Mouse (Mus musculus): ENCODE data around the gene Oprm1.

Oprm1 gene

DNA sequence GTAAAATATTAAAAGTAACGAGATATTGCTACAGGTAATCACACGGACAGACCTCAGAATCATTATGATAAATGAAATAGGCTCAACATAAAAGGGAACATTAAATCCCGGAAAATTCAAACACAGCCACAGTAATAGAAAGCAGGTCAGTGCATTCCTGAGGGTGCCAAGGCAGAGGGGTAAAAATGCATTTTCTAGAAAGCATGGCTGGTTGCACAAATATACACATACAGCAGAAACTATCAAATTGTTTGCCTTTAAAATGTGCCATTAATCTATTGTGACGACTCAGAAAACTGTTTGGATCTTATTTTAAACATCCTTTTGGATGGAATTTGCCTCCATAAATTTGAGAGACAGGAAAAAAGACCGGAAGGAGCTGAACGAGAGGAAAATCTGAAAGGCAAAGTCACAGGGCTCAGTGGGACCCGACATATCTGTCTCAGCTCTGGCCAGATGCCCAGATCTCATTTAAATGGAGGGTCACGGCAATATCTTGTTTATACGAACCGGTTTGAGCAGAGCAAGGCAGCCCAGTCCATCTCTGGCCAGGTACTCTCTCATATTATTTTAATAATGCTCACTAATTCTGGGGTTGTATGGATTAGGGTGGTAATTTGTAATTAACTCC is 289.1 kb downstream of the Oprm1 start:
- DNase-seq (ENCODE audit: low spot score) = no peak

DNA sequence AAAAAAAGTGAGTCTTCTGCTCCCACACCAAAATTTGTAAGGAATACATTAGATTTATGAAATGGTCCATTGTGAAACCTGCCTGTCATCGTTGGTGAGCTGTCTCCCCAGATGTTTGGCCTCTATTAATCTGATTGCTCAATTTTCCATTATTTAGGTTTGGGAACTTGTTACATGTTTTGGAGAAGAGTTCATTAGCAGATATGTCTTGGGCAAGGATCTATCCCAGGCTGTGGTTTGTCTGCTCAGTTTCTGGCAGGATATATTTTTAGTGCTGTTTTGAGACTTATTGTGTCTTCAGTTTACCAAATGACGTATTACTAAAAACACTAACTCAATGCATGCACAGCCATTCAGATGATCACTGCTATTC is 289.6 kb downstream of the Oprm1 start:
- DNase-seq (ENCODE audit: low spot score) = no peak

DNA sequence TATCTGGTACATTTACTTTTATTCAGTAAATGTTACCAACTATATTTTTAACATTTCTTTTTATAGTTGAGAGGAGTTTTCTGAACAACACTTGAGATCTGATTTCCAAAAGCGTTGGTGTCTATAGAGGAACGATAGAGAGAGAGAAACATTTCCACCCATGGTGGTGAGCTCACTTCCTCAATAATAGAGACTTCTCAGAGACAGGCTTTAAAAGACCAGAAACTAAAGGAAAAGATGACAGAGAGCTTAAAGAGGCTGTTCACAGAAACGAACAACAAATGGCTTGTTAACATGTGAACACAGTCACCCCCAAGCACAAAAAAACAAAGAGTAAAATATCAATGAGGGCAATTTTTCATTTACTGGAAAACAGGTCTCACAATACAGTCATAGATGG is 291.6 kb downstream of the Oprm1 start:
- no peak for DNase-seq (ENCODE audit: low spot score)

DNA sequence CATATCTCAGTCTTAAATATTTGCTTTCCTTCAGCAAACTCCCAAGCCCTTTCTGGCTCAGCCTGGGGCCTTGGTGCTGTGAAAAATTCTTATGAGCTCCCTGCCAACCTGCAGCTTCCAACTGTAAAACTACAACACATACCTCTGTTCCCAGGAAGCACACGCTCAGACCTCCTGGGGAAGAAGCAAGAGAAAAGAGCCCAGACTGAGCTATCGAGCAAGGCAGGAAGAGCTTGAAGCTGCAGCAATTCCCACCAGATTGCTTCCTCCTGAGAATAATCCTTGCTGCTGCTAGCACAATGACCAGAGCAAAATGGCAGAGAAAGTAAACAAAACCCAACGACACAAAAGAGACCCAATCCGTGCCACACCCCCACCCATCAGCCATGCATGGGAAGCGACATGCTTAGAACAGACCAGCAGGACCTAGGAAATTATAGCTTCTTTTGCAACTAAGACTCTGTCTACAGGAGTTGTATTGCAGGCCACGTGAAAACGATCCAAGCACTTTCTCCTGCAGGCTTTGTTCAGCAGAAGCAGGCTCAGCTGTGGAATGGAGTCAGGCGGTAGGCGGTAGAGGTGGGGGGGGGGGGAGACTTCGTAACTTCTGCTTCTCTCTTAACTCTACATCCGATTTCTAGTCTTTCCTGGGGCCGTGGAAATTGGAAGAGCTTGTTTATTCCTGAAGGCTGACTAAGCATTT is 294.2 kb downstream of the Oprm1 start, which contains the start of gene Ipcef1:
Gene Ipcef1, minus strand, starts transcription at position 164 of the 703 bp plus-strand sequence.
- peak; percentile 42 for DNase-seq (ENCODE audit: low spot score)

DNA sequence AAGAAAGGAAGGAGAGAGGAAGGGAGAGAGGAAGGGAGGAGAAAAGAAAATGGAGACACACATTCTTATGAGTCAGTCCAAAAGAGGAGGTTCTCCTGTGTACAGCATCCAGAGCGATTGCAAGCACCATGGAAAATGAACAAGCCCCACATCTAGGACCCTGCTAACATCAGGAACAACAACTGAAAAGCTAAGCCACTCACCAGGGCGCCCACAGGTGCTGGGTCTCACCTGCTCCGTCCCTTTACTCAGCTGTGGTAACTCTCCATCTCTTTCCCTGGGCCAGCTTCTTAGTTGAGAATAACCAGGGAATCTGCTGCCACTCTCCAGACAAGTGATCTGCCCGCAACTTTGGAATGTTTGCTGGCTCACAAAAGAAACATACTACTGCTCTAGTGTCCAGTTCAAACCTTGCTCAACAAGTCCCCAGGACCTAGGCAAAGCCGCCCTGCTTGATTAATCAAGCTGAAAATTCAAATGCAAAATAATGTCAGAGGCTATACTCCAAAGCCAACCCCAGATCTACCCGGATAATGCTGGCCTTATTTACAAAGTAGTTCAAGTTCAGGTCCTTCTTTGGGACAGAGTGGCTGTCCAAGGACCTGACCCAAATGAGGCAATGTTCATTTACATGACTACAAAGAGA is 296.4 kb downstream of the Oprm1 start:
- DNase-seq (ENCODE audit: low spot score) = no peak

DNA sequence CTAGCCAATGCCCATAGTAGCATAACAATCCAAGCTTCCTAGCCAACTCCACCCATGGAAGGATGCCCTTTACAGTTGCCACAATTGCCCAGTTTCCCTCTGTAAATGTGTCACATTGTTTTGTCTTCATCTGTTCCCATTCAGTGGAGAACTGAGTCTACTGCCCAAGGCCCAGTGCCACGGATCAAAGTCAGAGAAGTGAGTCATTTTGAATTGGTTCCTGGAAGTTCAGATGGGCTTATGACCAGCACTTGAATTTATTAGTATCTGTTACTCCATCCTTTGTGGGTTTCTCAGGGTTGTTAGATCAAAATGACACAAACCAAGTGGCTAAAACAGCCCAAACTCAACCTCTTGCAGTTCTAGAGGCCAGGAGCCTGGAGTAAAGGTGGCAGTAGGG is 299.2 kb downstream of the Oprm1 start:
- DNase-seq (ENCODE audit: low spot score) = no peak

DNA sequence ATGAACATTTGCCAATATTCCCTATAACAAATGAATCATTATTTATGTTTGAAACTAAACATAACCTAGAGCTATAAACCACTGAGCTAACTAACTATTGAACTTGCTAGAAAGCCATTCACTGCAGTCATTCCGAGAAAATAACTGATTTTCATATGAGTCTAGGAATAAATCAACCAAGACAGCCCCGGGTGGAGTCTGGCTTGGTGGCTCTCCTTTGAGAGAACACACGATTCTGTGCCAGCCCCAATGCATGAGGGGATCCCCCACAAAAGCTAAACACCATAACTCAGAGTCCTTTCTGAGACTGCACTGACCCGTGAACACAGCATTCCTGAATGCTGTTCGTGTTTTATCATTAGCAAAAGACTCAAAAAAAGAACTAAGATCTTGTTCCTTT is 302.0 kb downstream of the Oprm1 start:
- DNase-seq (ENCODE audit: low spot score) = no peak

DNA sequence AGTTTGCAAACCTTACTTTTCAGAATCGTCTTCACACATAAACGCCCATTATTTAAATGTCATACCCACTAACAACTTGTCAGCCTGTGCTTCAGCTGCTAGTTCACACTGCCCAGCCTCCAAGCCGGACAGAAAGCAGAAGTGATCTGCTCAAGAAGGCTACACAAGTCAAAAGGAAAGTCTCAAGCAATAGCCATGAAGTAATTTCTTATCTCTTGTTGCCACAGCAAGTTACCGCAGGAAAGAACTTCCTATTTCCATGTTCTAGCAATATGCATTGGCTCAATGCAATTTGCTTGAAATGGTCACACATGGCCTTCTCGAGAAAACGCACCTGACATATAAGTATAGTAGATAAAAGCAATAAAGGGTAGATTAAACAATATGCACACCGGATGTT is 304.7 kb downstream of the Oprm1 start:
- no peak for DNase-seq (ENCODE audit: low spot score)

DNA sequence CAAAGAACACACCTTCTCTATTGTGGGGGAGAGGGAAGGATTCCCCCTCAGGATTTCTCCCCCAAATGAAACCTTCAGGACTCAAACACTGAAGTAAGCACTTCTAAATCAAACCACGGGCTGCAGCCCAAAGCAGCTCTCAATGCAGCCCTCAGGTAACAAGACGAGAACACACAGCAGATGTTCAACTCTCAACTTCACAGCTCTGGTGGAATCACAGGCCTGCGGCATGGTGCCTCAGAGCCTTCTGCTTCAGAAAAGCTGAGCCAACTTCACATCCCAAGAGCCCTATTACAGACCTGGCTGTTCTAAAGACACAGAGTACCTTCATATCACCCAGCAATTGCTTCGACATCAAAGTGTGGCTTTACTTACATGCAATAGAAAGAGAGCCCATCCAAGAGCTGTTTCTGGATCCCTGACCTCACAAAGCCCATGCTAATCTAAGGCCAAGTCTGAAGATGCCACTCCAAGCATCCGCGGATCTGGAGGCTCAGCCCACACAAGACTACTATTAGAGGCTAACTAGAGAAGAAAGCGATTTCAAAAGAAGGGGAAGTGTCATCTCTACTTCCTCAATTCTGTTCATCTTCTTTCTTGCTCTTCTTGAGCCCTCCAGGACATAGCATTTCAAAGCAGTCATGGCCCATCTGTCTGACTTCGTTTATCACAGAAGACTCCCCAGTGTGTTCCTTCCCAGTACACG is 305.6 kb downstream of the Oprm1 start:
- no peak for DNase-seq (ENCODE audit: low spot score)

DNA sequence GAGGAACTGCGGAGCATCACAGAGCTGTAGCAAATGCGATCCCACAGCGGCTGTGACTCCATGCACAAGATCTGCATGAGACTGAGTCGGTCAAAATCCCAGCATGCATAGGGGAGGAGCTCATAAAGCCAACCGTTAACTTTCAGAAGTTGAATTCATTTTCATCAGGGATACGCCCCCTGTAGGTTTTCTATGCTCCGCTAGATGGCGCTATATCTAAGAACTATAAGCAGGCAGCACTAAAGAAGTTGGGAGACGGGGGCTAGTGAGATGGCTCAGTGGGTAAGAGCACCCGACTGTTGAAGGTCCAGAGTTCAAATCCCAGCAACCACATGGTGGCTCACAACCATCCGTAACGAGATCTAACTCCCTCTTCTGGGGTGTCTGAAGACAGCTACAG is 310.3 kb downstream of the Oprm1 start:
- DNase-seq (ENCODE audit: low spot score) = peak; percentile 21

DNA sequence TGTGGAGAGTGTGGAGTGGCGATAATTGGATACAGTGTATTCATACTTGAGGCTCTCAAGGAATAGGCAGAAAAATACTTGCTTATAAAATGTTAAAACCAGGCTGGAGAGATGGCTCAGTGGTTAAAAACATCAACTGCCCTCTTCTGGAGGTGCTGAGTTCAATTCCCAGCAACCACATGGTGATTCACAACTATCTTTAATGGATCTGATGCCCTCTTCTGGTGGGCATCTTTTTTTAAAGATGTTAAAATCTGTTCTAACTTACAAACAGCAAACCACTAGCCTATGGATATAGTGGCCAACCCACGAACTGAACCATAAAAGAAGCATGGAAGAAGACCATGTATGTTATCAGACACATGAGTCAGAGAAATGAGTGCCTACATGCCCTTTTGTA is 310.8 kb downstream of the Oprm1 start:
- no peak for DNase-seq (ENCODE audit: low spot score)

DNA sequence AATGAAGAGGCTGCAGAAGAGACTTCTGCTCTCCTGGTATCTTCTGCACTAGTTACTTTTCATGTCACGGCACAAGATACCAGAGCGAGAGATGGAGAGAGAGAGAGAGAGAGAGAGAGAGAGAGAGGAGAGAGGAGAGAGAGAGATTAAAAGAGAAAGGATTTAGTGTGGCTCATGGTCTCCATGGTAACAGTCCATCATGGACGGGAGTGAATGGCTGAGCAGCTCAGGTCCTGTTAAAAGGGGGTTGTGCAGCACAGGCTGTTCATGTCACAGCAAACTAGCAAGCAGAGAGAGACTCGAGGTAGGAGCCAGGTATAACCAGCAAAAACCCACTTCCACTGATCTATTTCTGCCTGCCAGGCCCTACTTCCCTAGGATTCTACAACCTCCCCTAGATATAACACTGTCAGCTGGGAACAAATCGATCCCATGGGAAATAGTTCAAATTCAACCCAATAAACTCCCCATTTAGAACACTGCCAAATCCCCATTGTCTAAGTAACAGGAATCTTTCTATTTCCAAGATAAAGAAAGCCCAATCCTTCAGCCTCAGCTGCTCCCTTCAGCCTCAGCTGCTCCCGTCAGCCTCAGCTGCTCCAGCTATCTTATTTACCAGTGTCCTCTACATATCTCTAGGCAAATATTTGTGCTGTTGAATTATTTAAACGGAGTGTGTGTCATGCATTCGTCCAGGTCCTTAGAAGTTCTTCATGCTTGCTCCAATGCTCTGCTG is 312.0 kb downstream of the Oprm1 start:
- no peak for DNase-seq (ENCODE audit: low spot score)

DNA sequence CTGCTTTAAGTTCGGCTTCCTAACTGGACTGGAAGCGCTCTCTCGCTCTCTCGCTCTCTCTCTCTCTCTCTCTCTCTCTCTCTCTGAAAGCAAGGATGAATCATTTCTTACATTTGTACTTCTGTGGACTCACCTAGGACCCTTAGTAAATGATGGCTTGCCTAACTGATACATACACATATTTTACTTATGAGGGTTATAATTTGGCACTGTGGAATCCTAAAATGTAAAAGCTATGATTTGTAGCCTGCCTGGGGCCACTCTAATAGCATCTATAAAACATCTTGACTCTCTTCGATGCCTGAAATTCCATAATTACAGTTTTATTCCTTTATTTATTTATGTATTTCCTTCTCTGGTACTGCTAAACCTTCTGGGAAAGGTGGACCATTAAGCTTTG is 312.6 kb downstream of the Oprm1 start:
- DNase-seq (ENCODE audit: low spot score) = no peak

DNA sequence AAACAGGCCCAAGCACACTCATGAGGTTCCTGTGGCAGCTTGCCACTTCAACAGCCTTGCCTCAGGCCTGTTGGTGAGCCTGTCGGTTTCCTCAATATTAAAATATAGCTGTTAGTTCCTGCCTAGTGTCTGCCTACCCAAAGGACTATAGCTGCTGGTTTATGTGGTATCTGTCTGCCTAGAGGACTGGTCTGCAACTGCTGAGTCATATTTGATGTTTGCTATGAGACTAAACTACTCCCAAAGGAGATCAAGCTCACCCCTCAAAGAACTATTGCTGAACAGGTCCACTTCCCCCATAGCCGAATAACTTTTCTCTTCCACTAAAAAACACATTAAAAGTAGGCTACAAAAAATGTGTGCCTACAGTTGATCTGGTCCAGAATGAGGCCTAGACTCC is 315.9 kb downstream of the Oprm1 start:
- DNase-seq (ENCODE audit: low spot score) = no peak

DNA sequence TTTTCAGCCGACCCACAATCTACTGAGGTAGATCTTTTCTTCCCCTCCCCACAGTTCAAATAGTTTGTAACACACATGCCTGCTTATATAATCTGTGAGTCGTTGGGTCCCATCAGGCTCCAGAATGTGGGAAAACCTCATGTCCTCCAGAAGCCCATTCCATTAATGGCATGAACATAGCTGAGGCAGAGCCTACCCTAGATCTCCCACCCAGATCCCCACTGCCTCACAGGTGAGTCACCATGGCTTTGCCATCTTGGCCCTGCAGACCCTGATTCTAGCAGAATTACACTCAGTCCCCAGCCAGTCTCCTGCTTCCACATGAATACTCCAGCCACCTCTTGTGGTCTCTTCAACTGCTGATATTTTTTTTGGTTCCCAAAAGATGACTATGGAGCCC is 317.4 kb downstream of the Oprm1 start:
- no peak for DNase-seq (ENCODE audit: low spot score)

DNA sequence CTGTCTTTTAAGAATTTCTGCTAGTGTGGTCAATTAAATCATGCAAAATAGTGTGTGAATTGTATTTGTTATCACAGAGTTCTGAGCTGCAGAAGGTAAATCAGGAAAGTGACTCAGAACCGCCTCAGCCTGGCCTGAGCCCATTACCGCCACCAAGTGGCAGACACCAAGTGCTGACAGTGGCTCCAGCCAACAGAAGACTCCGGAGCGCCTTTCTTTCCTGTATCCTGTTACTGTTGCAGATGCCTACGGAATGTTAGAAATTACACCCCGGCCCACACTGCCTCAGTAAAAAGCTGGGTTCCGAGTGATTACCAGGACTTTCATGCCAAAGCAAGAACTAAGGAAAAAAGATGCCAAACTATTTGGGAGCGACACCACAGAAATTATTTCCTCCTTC is 317.9 kb downstream of the Oprm1 start:
- peak; percentile 83 for DNase-seq (ENCODE audit: low spot score)

DNA sequence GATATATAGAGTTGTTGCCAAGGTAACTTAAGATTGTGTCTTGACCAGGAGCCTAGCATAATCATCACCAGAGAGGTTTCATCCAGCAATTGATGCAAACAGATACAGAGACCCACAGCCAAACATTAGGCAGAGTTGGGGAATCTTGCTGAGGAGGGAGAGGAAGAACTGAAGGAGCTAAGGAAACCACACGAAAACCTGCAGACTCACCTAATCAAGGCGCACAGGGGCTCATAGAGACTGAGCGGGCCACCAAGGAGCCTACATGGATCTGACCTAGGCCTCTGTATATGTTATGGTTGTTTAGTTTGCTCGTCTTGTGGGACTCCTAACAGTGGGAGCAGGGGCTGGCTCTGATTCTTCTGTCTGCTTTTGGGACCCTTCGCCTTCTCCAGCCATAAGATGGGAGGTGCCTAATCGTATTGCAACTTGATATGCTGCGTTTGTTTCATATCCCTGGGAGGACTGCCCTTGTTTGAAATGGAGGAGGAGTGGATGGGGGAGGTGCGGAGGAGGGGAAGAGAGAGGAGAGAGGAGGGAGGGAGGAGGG is 318.4 kb downstream of the Oprm1 start:
- DNase-seq (ENCODE audit: low spot score) = peak; percentile 28

DNA sequence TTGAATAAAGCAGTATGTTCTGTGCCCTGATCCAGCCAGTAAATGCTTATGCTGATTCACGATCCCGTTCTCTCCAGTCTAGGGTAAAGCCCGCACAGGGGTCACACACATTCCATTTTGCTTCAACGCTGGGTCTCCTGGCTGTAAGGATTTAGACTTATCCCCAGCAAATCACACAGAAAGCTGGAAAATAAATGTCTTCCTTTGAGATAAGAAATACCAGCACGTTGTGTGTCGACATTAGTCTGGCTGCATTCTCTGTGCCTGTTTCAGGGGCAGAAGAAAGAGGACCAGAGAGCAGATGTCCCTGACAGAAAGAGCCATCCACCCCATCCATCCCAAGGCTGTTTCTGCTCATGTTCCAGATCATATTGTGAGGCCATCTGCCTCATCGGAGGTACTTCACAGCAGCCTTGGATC is 319.1 kb downstream of the Oprm1 start:
- DNase-seq (ENCODE audit: low spot score) = peak; percentile 7

DNA sequence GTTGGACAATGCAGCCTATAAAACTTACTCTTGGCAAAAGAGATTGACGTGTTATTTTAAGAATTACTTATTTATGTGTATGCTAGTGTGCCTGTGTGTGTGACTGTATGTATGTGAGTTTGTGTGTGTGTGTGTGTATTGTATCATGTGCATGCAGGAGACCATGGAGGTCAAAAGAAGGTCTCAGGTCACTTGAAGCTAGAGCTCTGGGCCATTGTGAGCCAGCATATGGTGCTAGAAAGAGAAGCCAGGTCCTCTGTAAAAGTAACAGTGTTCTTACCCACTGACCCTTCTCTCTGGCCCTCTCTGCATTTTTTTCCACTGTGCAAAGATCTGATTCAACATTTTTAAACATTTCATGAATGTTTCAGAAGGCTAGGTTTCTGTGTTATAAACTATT is 319.7 kb downstream of the Oprm1 start:
- DNase-seq (ENCODE audit: low spot score) = no peak
